Mouse (Mus musculus): Measurements from ENCODE around the gene Adam20. TPM values are rescaled to one million over a fixed set of nuclear protein-coding genes. Genes with fewer than 3 reads are reported as not detected.
"Not testable (repeated sequence)": the region's sequence is repeated elsewhere in the genome, so short reads cannot be mapped to it uniquely, and the experiment has no call there.

Adam20 gene
- not detected for total RNA-seq (2021)

GRCm38 (mm10) chr8:40792973-40793372 is at the start of gene Adam20:
Gene Adam20 (plus strand): TSS chr8:40793273.
- DNase-seq; intact Hi-C loops (cut with DNase I): not testable (repeated sequence)

DNA sequence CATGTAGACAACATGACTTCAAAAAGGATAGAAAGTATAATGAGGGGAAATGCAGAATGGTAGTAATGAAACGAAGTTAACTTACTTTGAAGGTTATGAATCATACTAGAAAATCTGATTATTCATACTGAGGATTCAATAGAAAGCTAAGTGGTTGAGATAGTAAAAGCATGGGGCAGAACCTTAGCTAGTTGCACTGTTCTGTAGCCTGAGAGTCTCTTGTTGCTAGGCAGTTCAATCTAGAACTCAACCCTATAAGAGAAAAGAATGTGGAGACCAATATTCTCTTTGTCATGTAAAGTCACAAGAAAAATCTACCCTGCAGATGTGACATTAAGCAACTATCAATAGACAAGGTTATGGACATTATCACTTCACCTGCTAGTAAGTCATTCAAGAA is 41.2 kb upstream of the Adam20 start, which contains the start of gene Adam25:
Gene Adam25 (plus strand): TSS at position 301 of the 400 bp plus-strand sequence.
- intact Hi-C loops (cut with DNase I); DNase-seq: not testable (repeated sequence)

- intact Hi-C loops (cut with DNase I): no loop called here
- no peak for DNase-seq
Observed at GRCm38 (mm10) chr8:40783320-40783719, 9.8 kb upstream of the Adam20 start.

DNA sequence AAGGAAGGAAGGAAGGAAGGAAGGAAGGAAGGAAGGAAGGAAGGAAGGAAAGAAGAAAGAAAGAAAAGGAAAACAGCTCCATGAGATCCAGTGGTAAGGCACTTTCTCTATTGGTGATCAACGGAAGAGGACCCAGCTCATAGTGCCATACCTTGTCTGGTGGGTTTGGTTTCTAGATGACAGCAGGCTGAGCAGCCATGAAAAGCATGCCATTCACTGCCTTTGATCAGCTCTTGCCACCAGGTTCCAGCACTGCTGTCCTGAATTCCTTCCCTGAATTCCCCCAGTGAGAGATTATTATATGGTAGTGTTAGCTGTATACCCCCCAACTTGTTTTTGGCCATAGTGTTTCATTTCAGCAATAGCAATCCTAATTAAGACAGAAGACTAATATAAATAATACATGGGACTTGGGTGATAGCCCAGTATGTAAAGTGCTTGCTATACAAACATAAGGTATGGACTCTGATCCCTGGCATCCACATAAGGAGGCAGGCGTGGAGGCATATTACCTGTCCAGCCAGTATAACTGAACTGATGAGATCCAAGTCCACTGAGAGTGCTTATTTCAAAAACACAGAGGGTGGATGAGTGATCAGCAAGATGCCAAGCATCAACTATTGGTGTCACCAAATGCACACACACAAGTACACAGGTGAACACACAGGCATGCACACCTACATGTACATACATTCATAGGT is 10.5 kb downstream of the Adam20 start:
- intact Hi-C loops (cut with DNase I): no loop called here
- DNase-seq: no peak

Other genes starting within 250 kb of the Adam20 start
- not detected for gene Adam24, start 118.2 kb upstream of the Adam20 start, total RNA-seq (2021)
- not detected for gene Adam25, start 41.1 kb upstream of the Adam20 start, total RNA-seq (2021)
- not detected for gene Adam39, start 29.7 kb downstream of the Adam20 start, total RNA-seq (2021)

Measured in heart, postnatal 36 days (tissue).